Mouse (Mus musculus): ENCODE measurements around the gene Zfp791. TPM values are rescaled to one million over a fixed set of nuclear protein-coding genes. Genes with fewer than 3 reads are reported as not detected.
"Not testable (repeated sequence)": the region's sequence is repeated elsewhere in the genome, so short reads cannot be mapped to it uniquely, and the experiment has no call there.

Zfp791 gene
- total RNA-seq, 2 experiments from 2014 or later = 1.0 to 1.1 TPM

DNA sequence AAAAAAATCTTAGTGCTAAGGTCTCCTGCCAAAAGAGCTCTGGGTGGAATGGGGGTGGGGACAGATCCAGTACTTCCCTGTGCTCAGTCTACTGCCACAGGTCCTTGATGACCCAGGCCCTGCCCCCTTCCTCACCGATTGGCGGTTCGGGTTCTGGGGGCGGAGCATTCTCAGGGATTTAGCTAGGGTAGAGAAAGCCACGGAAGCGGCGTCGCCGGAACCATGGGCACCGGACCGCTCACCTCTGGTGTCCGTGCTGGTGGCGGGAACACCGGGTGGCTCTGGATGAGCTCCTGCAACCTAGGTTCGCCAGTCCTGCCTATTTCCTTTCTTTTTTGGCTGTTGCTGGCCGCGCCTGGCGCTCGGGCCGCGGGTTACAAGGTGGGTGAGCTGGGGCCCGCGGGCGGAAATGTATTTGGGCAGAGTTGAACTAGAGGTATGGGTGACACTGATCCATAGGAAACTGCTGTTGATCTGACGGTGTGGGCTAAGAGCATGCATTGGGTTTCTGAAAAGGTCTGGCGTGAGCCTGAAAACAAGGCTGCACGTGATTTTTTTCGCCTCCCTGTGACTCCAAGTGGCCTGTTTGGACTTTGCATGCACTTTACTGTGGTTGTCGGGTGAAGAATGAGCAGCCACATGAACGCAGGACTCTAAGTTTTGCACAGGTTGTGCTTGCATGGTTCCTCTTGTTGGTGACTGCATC lies 39.6 kb downstream of the Zfp791 start, which contains the start of gene Man2b1:
Man2b1 (plus strand) TSS at position 163 of the 706 bp plus-strand sequence.
- peak; percentile 91 for DNase-seq (ENCODE audit: low spot score)

GRCm38 (mm10) chr8:85082169-85082568 lies 40.7 kb downstream of the Zfp791 start:
- not testable (repeated sequence) for DNase-seq (ENCODE audit: low spot score)

GRCm38 (mm10) chr8:85081216-85081555 lies 41.7 kb downstream of the Zfp791 start, which contains the start of gene Wdr83:
Gene Wdr83, minus strand, starts transcription at chr8:85081306.
- DNase-seq (ENCODE audit: low spot score) = no peak

- peak; percentile 52 for DNase-seq (ENCODE audit: low spot score)
Observed at GRCm38 (mm10) chr8:85080532-85081215, 42.2 kb downstream of the Zfp791 start, which contains the start of gene Wdr83os. Gene Wdr83os, plus strand, starts transcription at chr8:85080740.

GRCm38 (mm10) chr8:85080214-85080531 lies 42.7 kb downstream of the Zfp791 start:
- DNase-seq (ENCODE audit: low spot score) = no peak

GRCm38 (mm10) chr8:85076993-85077392 lies 45.9 kb downstream of the Zfp791 start:
- peak; percentile 84 for DNase-seq (ENCODE audit: low spot score)

GRCm38 (mm10) chr8:85076001-85076400 lies 46.9 kb downstream of the Zfp791 start:
- no peak for DNase-seq (ENCODE audit: low spot score)

DNA sequence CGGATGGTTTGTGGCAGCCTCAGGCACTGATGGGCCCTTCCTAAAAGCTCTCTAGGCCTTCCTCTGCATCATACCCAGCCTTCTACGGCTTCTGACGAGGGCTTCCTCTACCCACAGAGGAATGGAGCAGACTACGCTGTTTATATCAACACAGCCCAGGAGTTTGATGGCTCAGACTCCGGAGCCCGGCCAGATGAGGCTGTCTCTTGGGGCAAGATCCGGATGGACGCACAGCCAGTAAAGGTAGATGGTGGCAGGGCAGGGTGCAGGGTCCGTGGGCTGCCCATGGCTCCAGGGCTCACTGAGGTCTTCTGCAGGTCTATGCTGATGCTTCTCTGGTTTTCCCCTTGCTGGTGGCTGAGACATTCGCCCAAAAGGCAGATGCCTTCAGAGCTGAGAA lies 48.3 kb downstream of the Zfp791 start:
- DNase-seq (ENCODE audit: low spot score) = no peak

- DNase-seq (ENCODE audit: low spot score) = no peak
Observed at GRCm38 (mm10) chr8:85074167-85074566, 48.7 kb downstream of the Zfp791 start.

GRCm38 (mm10) chr8:85073041-85073612 lies 49.8 kb downstream of the Zfp791 start:
- no peak for DNase-seq (ENCODE audit: low spot score)

DNA sequence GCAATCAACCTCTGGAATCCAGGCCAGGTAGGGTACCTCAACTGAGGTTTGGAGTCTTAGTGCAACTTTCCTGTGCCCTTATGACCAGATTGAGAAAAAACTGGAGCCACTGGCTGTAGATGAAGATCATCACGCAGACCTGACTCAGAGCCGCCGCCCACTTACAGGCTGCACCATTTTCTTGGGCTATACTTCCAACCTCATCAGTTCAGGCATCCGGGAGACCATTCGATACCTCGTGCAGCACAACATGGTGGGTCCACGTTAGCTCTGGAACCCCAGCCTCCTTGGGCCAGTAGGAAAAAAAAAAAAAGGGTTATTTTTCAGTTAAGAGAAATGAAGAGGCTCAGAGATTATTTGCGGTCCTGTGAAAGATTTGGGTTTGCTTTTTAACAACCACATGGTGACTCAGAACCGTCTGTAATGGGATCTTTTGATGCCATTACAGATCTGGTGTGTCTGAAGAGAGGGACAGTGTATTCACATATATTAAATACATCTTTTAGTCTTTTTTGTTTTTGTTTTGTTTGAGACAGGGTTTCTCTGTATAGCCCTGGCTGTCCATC lies 50.4 kb downstream of the Zfp791 start:
- DNase-seq (ENCODE audit: low spot score) = no peak

DNA sequence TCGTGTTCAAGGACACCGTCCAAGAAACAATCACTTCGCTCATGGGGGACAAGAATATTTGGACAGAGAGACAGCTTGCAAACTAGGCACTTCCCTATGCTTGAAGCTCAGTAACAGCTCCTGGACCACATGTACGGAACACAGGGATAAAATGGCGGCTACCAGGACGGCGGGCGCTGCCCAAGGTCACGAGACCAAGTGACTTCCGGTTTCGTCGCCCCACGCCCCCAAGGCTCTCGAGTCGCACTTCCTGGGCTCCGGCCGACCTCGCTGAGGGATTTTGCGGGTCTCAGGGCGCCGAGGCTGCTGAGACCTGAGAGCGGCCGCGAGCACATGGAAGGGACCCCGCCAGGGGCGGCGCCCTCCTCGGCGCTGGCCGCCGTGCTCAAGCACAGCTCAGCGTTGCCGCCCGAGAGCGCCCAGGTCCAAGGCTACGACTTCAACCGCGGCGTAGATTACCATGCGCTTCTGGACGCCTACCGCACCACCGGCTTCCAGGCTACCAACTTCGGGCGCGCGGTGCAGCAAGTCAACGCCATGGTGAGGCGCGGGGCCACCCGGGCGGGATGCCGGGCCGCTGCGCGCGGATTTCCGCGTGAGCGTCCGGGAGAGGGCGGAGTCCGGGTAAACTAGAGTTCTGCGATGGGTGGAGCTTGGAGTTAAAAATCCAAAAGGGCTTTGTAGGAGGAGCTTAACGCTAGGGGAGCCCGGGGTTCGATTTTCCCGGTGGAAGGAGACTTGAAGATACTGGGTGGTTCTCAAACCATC lies 51.2 kb downstream of the Zfp791 start, which contains the start of gene Dhps:
Dhps (plus strand) TSS at position 244 of the 768 bp plus-strand sequence.
- DNase-seq (ENCODE audit: low spot score) = peak; percentile 93

DNA sequence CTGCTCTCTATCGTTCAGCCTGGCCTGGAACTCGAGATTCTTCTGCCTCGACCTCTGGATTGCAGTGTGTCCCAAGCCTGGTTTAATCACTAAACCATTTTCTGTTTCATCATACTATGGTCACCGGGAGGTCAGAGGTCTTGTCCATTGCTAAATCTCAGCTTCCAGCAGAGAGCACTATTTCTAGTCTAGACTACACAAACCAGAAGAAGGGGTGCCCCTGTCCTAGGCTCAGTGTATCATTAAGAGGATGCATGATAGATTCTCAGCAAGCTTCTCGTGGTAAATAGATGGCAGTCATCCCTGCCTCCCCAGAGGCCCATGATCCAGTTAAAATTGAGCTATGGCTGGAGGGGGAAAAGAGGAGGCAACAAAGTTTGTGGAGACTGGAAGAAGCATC lies 51.9 kb downstream of the Zfp791 start:
- DNase-seq (ENCODE audit: low spot score) = no peak

- DNase-seq (ENCODE audit: low spot score) = no peak
Observed at GRCm38 (mm10) chr8:85067982-85068381, 54.9 kb downstream of the Zfp791 start, which contains the start of gene Gm5741. Gene Gm5741, minus strand, starts transcription at chr8:85067982.

DNA sequence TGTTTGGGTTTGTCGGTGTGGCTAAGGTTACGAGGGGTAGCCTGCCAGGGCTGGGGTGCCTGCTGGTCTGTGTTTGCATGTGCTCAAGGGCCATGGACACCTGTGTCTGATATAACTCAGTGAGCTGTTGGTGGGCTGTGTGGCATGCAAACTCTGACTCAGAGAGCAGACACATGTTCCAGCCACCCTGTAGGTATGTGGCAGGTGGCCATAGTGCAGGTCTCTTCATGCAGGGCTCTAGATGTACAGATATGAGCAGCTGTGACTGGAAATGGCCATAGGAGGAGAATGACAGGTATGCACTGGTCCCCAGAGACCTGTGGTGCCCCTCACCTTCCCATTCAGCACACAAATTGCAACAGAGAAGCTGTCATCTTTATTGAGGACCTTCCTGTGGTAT lies 55.7 kb downstream of the Zfp791 start:
- no peak for DNase-seq (ENCODE audit: low spot score)

GRCm38 (mm10) chr8:85065213-85065612 lies 57.7 kb downstream of the Zfp791 start:
- no peak for DNase-seq (ENCODE audit: low spot score)

- DNase-seq (ENCODE audit: low spot score) = no peak
Observed at GRCm38 (mm10) chr8:85062603-85063002, 60.3 kb downstream of the Zfp791 start.

DNA sequence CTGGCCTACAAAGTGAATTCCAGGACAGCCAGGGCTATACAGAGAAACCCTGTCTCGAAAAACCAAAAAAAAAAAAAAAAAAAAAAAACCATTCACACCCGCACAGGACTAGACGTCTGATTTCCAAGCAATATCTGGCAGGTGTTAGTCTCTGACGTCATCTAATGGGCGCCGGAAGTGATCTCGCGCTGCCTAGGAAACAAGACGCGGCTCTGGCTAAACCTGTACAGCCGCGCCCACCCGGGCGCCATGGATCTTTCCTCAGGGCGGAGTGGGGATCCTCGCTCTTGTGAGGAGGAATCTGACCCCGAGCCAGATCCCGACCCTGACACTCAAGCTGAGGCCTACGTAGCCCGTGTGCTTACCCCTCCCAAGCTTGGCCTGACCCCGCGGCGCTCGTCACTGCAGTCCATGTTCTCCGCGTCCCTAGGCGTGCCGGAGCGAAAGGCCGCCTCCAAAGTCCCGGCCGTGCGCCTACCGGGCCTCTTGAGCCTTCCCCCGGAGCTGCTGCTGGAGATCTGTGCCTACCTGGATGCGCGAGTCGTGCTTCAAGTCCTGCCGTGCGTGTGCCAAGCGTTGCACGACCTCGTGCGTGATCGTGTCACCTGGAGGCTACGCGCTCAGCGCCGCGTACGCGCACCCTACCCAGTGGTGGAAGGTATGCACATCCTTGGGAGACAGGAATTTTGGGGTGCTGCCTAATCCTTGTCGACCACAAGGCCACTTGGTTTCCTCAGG lies 62.8 kb downstream of the Zfp791 start, which contains the start of gene Fbxw9:
Fbxw9 (plus strand) TSS at position 177 of the 738 bp plus-strand sequence.
- peak; percentile 91 for DNase-seq (ENCODE audit: low spot score)

Measured in gastrocnemius, adult 18-20 months (tissue).